Mouse (Mus musculus): ENCODE measurements around the gene Trub2. TPM values are rescaled to one million over a fixed set of nuclear protein-coding genes. Genes with fewer than 3 reads are reported as not detected.
A peak's percentile ranks its signal among the peaks of the same experiment; 100 is the strongest.

Gene Trub2
- polyA plus RNA-seq, 1 experiment from 2014 or later = 38.4 TPM

DNA sequence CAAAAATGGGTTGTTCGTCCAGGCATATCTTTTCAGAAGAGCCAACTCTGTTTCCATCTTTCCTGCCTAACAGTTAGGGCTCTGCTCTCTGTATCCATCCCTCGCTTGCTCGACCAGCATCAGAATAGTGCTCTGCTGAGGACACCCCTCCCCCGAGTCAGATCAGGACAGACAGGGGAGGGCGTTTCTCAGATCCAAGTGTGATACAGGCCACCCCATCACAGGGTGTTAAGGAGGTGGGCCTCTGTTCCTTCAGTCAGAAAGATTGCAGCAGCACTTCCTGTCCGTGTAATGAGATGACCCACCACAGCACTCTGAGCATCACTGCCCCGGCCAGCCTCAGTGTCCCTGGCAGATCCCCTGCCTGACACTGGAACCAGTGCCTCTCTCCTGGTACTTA, 72.2 kb downstream of the Trub2 start:
- no peak overlapping the region for H3K9ac ChIP-seq
- peaks cover 18% of the 10 kb centered on the region for H3K36me3 ChIP-seq
- H3K4me2 ChIP-seq = no peak overlapping the region; the same call in 1 of the 2 replicates

DNA sequence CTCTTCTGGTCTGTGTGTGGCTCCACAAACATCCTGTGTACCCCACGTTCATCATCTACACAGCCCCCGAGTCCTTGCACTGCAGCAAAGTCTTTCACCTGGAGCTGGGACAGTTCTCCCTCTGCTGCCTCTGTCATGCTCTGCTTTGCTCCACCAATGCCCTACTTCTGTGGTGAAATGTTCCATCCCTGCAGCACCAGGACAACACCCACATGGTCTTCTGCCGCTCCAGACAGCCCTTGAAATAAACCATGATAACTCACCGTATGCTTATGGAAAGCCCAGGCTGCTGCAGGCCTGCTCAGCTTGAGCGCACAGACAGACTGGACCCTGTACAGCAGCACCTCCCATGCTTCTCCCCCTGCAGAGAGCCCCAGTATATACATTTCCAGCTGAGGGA, 74.2 kb downstream of the Trub2 start:
- Histone ChIP-seq H3K27me3 (no peaks in the 10 kb centered on the region), H3K4me1 (peaks cover 24% of the 10 kb centered on the region), H3K4me2 (no peak overlapping the region), H3K9ac (no peak overlapping the region), H3K9me3 (no peaks in the 10 kb centered on the region), H3K36me3 (peaks cover 20% of the 10 kb centered on the region), H3K4me3 (no peak overlapping the region), H3K27ac (no peak overlapping the region)
- 72% methylated on average over 5 of the region's 5 CpGs for WGBS
- no peak for ATAC-seq (ENCODE audit: borderline replicate concordance, extremely low read depth, low FRiP score, low TSS enrichment)

More for the DNA sequence above, 72.2 kb downstream of the Trub2 start:
- Histone ChIP-seq H3K4me1 (peaks cover 24% of the 10 kb centered on the region), H3K4me3 (no peak overlapping the region), H3K9me3 (no peaks in the 10 kb centered on the region), H3K27me3 (no peaks in the 10 kb centered on the region), H3K27ac (peak overlapping the region; percentile 92)
- ATAC-seq (ENCODE audit: borderline replicate concordance, extremely low read depth, low FRiP score, low TSS enrichment) = no peak
- 19% methylated on average over 7 of the region's 7 CpGs for WGBS

DNA sequence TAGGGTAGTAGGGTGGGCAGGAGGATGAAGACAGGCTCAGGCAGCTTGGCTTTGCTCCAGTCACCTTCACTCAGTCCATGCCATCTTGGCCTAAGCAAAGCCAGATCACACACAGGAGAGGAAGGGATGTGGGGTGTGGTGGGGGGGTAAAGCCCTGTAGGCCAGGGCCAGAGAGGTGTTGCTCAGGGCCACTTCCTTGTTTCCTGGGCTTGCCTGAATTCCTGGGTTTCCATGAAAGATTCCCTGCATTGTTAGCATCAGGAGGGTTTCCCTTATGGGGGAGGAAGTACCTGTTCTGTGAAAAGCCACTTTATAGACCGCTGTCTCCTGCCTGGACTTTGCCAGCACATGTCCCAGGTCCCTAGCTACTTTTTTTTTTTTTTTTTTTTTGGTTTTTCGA, 74.8 kb downstream of the Trub2 start:
- no peak for ATAC-seq (ENCODE audit: borderline replicate concordance, extremely low read depth, low FRiP score, low TSS enrichment)
- no peak overlapping the region for H3K4me2 ChIP-seq
- no peaks in the 10 kb centered on the region for H3K27me3 ChIP-seq
- H3K9me3 ChIP-seq = no peaks in the 10 kb centered on the region
- no peak overlapping the region for H3K9ac ChIP-seq
- WGBS = 64% methylated on average over 2 of the region's 2 CpGs
- H3K4me1 ChIP-seq = peaks cover 24% of the 10 kb centered on the region
- peaks cover 18% of the 10 kb centered on the region for H3K36me3 ChIP-seq
- H3K27ac ChIP-seq = no peak overlapping the region
- H3K4me3 ChIP-seq = no peak overlapping the region

DNA sequence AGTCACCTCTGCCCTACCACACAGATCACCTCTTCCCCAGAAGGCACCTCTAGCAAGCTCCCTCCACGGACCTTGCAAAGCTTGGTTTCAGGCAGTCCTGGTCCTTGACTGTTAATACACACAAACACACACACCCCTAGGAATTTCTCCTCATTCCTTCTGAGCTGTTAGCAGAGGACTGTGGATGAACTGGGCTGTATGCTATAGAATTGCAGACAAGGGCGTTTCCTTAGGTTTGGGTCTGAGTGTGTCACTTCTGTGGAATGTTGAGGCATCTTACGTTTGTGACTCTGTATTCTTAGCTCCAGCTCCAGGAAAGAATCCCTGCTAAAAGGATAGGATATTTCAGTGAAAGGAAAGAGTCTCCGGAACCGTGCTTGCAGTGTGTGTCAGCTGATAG, 76.4 kb downstream of the Trub2 start:
- H3K27ac ChIP-seq = no peak overlapping the region
- no peak overlapping the region for H3K4me2 ChIP-seq
- no peak overlapping the region for H3K9ac ChIP-seq
- no peak overlapping the region for H3K4me3 ChIP-seq
- WGBS = 78% methylated on average over 5 of the region's 5 CpGs
- H3K4me1 ChIP-seq = peaks cover 18% of the 10 kb centered on the region
- peaks cover 32% of the 10 kb centered on the region for H3K36me3 ChIP-seq
- H3K27me3 ChIP-seq = no peaks in the 10 kb centered on the region
- no peaks in the 10 kb centered on the region for H3K9me3 ChIP-seq
- ATAC-seq (ENCODE audit: borderline replicate concordance, extremely low read depth, low FRiP score, low TSS enrichment) = no peak

Other genes starting within 250 kb of the Trub2 start
- gene Rapgef1, start 168.8 kb downstream of the Trub2 start, polyA plus RNA-seq (2015; fragmentation: Nextera tagmentation; extraction: Ambion mirVana) = 14.2 and 15.0 TPM in 2 replicates
- 1.7 TPM in 2 replicates for gene Gm13420, start 36.8 kb downstream of the Trub2 start, polyA plus RNA-seq (2015; fragmentation: Nextera tagmentation; extraction: Ambion mirVana)
- gene Gm13547, start 29.2 kb downstream of the Trub2 start, polyA plus RNA-seq (2015; fragmentation: Nextera tagmentation; extraction: Ambion mirVana) = 0.28 TPM in 1 of 2 replicates, not detected in the other
- gene Coq4, start 1.0 kb downstream of the Trub2 start, polyA plus RNA-seq (2015; fragmentation: Nextera tagmentation; extraction: Ambion mirVana) = 28.3 and 30.3 TPM in 2 replicates
- gene Slc27a4, start 14.1 kb upstream of the Trub2 start, polyA plus RNA-seq (2015; fragmentation: Nextera tagmentation; extraction: Ambion mirVana) = 14.9 and 15.4 TPM in 2 replicates
- 22.0 and 27.2 TPM in 2 replicates for gene Urm1, start 31.6 kb upstream of the Trub2 start, polyA plus RNA-seq (2015; fragmentation: Nextera tagmentation; extraction: Ambion mirVana)
- 12.2 and 12.9 TPM in 2 replicates for gene Cercam, start 80.7 kb upstream of the Trub2 start, polyA plus RNA-seq (2015; fragmentation: Nextera tagmentation; extraction: Ambion mirVana)
- 55.8 and 62.3 TPM in 2 replicates for gene Odf2, start 100.7 kb upstream of the Trub2 start, polyA plus RNA-seq (2015; fragmentation: Nextera tagmentation; extraction: Ambion mirVana)
- gene Gle1, start 146.9 kb upstream of the Trub2 start, polyA plus RNA-seq (2015; fragmentation: Nextera tagmentation; extraction: Ambion mirVana) = 64.5 and 67.9 TPM in 2 replicates
- gene Sptan1, start 177.1 kb upstream of the Trub2 start, polyA plus RNA-seq (2015; fragmentation: Nextera tagmentation; extraction: Ambion mirVana) = 95.5 and 102 TPM in 2 replicates

Data from lung, embryonic 15.5 days (tissue).